ENCODE assay signal across 19 mouse cellular contexts in the genomic region with DNA sequence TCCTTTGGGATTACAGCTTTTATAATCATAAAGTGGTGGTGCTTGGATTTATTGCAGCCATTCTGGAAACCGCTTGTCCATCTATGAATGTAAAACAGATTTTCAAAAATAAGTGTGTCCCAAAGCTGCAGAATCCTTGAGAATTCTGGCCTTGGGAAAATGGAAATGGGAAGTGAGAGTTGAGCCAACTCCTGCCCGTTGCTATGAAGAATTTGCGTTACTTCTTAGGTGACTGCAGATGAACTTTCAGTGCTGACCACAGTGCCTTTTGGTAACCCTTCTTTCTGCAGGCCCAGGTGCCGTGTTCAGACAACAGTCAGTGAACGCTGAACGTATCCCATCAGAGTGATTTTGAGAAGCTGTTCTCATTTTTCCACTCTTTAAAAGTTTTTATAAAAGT.
"Had no signal": no experiment of that assay in that cellular context is flagged by ENCODE, and none has a peak within 500 bp of the region (broad histone marks: within the 10 kb centered on the region; RNA-seq: fewer than 3 reads in every experiment).

No protein-coding gene starts in this region.

- H3K9ac ChIP-seq: embryonic facial prominence, embryonic 12.5 days; embryonic facial prominence, embryonic 13.5 days; embryonic facial prominence, embryonic 15.5 days; forebrain, embryonic 12.5 days; forebrain, embryonic 13.5 days; forebrain, embryonic 15.5 days; forebrain, postnatal 0 days had no signal

- H3K4me2 ChIP-seq: embryonic facial prominence, embryonic 12.5 days; embryonic facial prominence, embryonic 13.5 days; embryonic facial prominence, embryonic 15.5 days; forebrain, embryonic 12.5 days; forebrain, embryonic 13.5 days; forebrain, embryonic 15.5 days had no signal

- H3K27ac ChIP-seq: embryonic facial prominence, embryonic 10.5 days; embryonic facial prominence, embryonic 12.5 days; embryonic facial prominence, embryonic 13.5 days; embryonic facial prominence, embryonic 15.5 days; forebrain, embryonic 10.5 days; forebrain, embryonic 12.5 days; forebrain, embryonic 13.5 days; forebrain, embryonic 15.5 days; gastrocnemius, adult 2 months; heart, adult 2 months; heart, embryonic 10.5 days had no signal

- H3K4me1 ChIP-seq: embryonic facial prominence, embryonic 10.5 days; embryonic facial prominence, embryonic 12.5 days; embryonic facial prominence, embryonic 13.5 days; embryonic facial prominence, embryonic 15.5 days; forebrain, embryonic 10.5 days; forebrain, embryonic 12.5 days; forebrain, embryonic 13.5 days; forebrain, embryonic 15.5 days; heart, embryonic 10.5 days had no signal

- H3K36me3 ChIP-seq: embryonic facial prominence, embryonic 10.5 days; embryonic facial prominence, embryonic 12.5 days; embryonic facial prominence, embryonic 13.5 days; embryonic facial prominence, embryonic 15.5 days; forebrain, embryonic 10.5 days; forebrain, embryonic 12.5 days; forebrain, embryonic 15.5 days; heart, embryonic 10.5 days had no signal

- DNase-seq: cerebellum, adult 9-10 months; cerebellum, adult 9-11 months; cerebellum, postnatal 36 days; gastrocnemius, postnatal 10 days; gastrocnemius, postnatal 25 days; heart, adult 11 months; heart, adult 2 months had no signal

- H3K4me3 ChIP-seq: embryonic facial prominence, embryonic 10.5 days; embryonic facial prominence, embryonic 12.5 days; embryonic facial prominence, embryonic 13.5 days; embryonic facial prominence, embryonic 15.5 days; erythroblast, embryonic 14.5 days; forebrain, embryonic 10.5 days; forebrain, embryonic 12.5 days; forebrain, embryonic 13.5 days; forebrain, embryonic 15.5 days; gastrocnemius, adult 2 months; heart, adult 2 months; heart, embryonic 10.5 days had no signal

- H3K9me3 ChIP-seq: embryonic facial prominence, embryonic 10.5 days; embryonic facial prominence, embryonic 12.5 days; embryonic facial prominence, embryonic 13.5 days; embryonic facial prominence, embryonic 15.5 days; forebrain, embryonic 10.5 days; forebrain, embryonic 12.5 days; forebrain, embryonic 13.5 days; forebrain, embryonic 15.5 days; heart, embryonic 10.5 days had no signal

- H3K27me3 ChIP-seq: embryonic facial prominence, embryonic 12.5 days; embryonic facial prominence, embryonic 13.5 days; embryonic facial prominence, embryonic 15.5 days; forebrain, embryonic 12.5 days; forebrain, embryonic 13.5 days; forebrain, embryonic 15.5 days had no signal
